Mouse (Mus musculus) spleen, adult 18-20 months (tissue): ENCODE measurements around the gene Cyp2a4.
"Not testable (repeated sequence)": the region's sequence is repeated elsewhere in the genome, so short reads cannot be mapped to it uniquely, and the experiment has no call there.

ENCODE experiments used
- DNase-seq, 2 experiments: peaks; one replicate each; pipeline ENCODE4 v3.0.0; 2022; ENCODE audit warnings: mixed read lengths in 2 of 2

The Cyp2a4 gene

GRCm38 (mm10) chr7:26306926-26307325, at the start of gene Cyp2a4:
Gene Cyp2a4 (plus strand): TSS chr7:26307169.
- not testable (repeated sequence) for DNase-seq

DNA sequence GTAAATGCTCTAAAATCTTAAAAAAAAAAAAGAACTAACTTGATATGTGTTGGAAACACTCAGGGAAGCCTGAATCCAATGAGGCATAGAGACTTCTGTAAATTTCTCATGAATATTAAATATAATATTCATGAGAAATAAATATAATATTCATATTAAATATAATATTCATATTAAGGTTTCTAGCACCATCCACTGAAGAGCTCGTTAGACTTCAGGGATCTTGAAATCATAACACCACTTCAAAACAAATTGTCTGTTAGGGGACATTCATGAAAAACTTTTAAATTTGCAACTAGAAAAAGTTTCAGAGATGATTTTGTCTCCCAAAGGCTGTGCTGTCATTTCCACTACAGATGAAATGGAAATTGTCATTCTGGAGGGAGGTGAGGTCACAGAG, 46.9 kb upstream of the Cyp2a4 start, which contains the start of gene Vmn1r184:
Gene Vmn1r184 (plus strand): TSS at position 301 of the 400 bp plus-strand sequence.
- not testable (repeated sequence) for DNase-seq

DNA sequence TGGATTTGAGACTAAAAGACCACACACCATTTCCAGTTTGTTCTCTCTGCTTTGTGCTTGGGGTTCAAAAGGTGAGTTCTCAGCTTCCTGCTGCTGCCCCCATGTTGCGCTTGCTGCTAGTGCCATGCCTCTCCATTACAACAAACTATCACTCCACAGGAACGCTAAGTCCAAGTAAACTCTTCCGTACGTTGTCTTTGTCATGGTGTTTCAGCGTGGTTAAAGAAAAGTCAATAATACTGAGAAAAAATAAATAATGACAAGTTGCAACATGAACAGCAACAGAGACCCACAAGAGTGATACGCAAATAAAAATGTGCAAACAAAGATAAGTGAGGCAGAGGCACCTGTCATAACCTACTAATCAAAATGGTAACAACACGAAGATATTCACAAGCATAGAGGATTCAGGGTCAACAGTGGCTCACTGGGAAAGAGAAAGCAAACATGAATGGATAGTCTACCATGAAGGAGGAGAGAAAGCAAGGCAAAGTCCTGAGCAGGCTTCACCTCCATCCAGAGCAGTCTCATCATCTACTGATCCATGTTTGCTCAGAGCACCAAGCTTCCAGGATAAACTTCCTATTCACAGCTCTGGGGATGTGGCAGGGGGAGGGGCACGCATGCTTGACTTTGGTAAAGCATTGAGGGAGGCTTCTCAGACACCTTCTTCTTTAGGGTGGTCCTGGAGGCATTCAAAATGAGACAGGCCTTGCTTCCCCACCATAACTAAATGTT, 3.4 kb upstream of the Cyp2a4 start:
- DNase-seq: not testable (repeated sequence)

- not testable (repeated sequence) for DNase-seq
Observed at GRCm38 (mm10) chr7:26311786-26312185, 4.8 kb downstream of the Cyp2a4 start.

- not testable (repeated sequence) for DNase-seq
Observed at GRCm38 (mm10) chr7:26315194-26315593, 8.2 kb downstream of the Cyp2a4 start.

GRCm38 (mm10) chr7:26315809-26316208, 8.8 kb downstream of the Cyp2a4 start:
- DNase-seq: not testable (repeated sequence)

DNA sequence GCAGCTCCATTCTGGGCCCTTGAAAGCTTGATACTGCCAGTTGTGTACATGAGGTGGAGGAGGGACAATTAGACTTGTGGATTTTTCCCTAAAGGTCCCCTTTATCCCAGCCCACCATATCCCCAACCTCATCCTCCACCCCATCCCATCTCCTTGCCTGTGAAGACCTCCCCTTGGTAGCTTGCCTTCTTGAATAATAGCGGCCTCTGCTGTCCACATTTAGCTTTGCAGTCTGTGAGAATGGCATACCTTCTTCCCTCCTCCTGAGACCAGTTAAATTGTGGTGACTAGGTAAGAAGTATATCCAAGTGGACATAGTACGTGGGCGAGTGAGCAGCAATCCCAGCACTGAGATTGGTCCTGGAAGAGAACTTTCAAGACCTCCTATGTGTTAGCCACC, 13.4 kb downstream of the Cyp2a4 start:
- DNase-seq: not testable (repeated sequence)

- DNase-seq: not testable (repeated sequence)
Observed at GRCm38 (mm10) chr7:26350177-26350576, 43.2 kb downstream of the Cyp2a4 start.

GRCm38 (mm10) chr7:26352258-26352657, 45.3 kb downstream of the Cyp2a4 start:
- DNase-seq: not testable (repeated sequence)

DNA sequence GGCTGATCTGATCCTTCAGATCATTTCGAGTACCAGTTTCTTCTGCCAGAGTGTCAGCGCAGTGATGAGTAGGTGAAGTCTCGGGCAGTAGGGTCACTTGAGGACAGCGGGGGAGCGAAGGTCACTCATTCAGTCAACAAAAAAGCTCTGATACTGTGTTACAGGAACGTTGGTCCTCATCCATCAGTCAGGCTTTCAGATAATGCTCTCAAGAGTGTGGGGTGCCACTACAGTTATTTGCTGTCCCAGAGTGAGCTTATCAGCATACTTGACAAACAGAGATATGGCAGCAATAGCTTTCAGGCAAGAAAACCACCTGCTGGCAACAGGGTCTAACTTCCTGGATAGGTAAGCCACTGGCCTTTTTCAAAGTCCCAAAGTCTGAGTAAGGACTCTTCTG, 49.8 kb downstream of the Cyp2a4 start:
- not testable (repeated sequence) for DNase-seq
